Mouse (Mus musculus): ENCODE data around the gene Med26. TPM values are rescaled to one million over a fixed set of nuclear protein-coding genes. Genes with fewer than 3 reads are reported as not detected.

Med26 gene
- polyA plus RNA-seq, 1 experiment from 2014 or later = 11.9 TPM

GRCm38 (mm10) chr8:72532103-72532502 lies 16.0 kb downstream of the Med26 start:
- H3K9me3 ChIP-seq (replicated peaks; ENCODE audit: low read length) = no peaks in the 10 kb centered on the region
- no peak overlapping the region for H3K9ac ChIP-seq (ENCODE audit: low read depth, low read length)
- no peaks in the 10 kb centered on the region for H3K27me3 ChIP-seq (ENCODE audit: insufficient read depth, low read length)
- no peak overlapping the region for H3K4me3 ChIP-seq (replicated peaks; ENCODE audit: low read depth, low read length)
- H3K27ac ChIP-seq = no peak overlapping the region
- WGBS = 88% methylated on average over 1 of the region's 1 CpGs
- H3K4me2 ChIP-seq (ENCODE audit: low read length) = no peak overlapping the region
- ATAC-seq (replicated peaks; ENCODE audit: low FRiP score, low read depth) = no peak
- DNase-seq (ENCODE audit: low spot score) = no peak
- H3K36me3 ChIP-seq (ENCODE audit: insufficient read depth, low read length) = no peaks in the 10 kb centered on the region
- H3K4me1 ChIP-seq (replicated peaks; ENCODE audit: insufficient read depth, low read length) = no peaks in the 10 kb centered on the region
- TF ChIP-seq CTCF (IDR thresholded peaks at IDR 0.05; ENCODE audit: low read depth) = no peak

- Histone ChIP-seq H3K4me1 (replicated peaks; ENCODE audit: insufficient read depth, low read length) (no peaks in the 10 kb centered on the region), H3K9me3 (replicated peaks; ENCODE audit: low read length) (no peaks in the 10 kb centered on the region), H3K4me2 (ENCODE audit: low read length) (no peak overlapping the region), H3K27me3 (ENCODE audit: insufficient read depth, low read length) (no peaks in the 10 kb centered on the region), H3K27ac (no peak overlapping the region), H3K36me3 (ENCODE audit: insufficient read depth, low read length) (no peaks in the 10 kb centered on the region), H3K9ac (ENCODE audit: low read depth, low read length) (no peak overlapping the region), H3K4me3 (replicated peaks; ENCODE audit: low read depth, low read length) (no peak overlapping the region)
- no peak for TF ChIP-seq CTCF (IDR thresholded peaks at IDR 0.05; ENCODE audit: low read depth)
- DNase-seq (ENCODE audit: low spot score) (no peak), ATAC-seq (replicated peaks; ENCODE audit: low FRiP score, low read depth) (no peak)
Measured at GRCm38 (mm10) chr8:72521888-72522287, 26.2 kb downstream of the Med26 start.

- no peak for TF ChIP-seq CTCF (IDR thresholded peaks at IDR 0.05; ENCODE audit: low read depth)
- no peak overlapping the region for H3K9ac ChIP-seq (ENCODE audit: low read depth, low read length)
- ATAC-seq (replicated peaks; ENCODE audit: low FRiP score, low read depth) (no peak), DNase-seq (ENCODE audit: low spot score) (no peak)
- H3K27me3 ChIP-seq (ENCODE audit: insufficient read depth, low read length) = no peaks in the 10 kb centered on the region
- H3K9me3 ChIP-seq (replicated peaks; ENCODE audit: low read length) = no peaks in the 10 kb centered on the region
- no peak overlapping the region for H3K4me3 ChIP-seq (replicated peaks; ENCODE audit: low read depth, low read length)
- WGBS = 87% methylated on average over 7 of the region's 7 CpGs
- H3K4me2 ChIP-seq (ENCODE audit: low read length) = no peak overlapping the region
- H3K36me3 ChIP-seq (ENCODE audit: insufficient read depth, low read length) = no peaks in the 10 kb centered on the region
- H3K27ac ChIP-seq = no peak overlapping the region
- no peaks in the 10 kb centered on the region for H3K4me1 ChIP-seq (replicated peaks; ENCODE audit: insufficient read depth, low read length)
Measured at GRCm38 (mm10) chr8:72517421-72517988, 30.6 kb downstream of the Med26 start.

GRCm38 (mm10) chr8:72513158-72513557 lies 34.9 kb downstream of the Med26 start:
- H3K27ac ChIP-seq = no peak overlapping the region
- no peak overlapping the region for H3K4me2 ChIP-seq (ENCODE audit: low read length)
- ATAC-seq (replicated peaks; ENCODE audit: low FRiP score, low read depth) = no peak
- H3K4me3 ChIP-seq (replicated peaks; ENCODE audit: low read depth, low read length) = no peak overlapping the region
- no peak for TF ChIP-seq CTCF (IDR thresholded peaks at IDR 0.05; ENCODE audit: low read depth)
- 0 out of 2 replicates have a peak, but pooled peaks cover 3% of the 10 kb centered on the region for H3K36me3 ChIP-seq (ENCODE audit: insufficient read depth, low read length)
- no peaks in the 10 kb centered on the region for H3K9me3 ChIP-seq (replicated peaks; ENCODE audit: low read length)
- H3K27me3 ChIP-seq (ENCODE audit: insufficient read depth, low read length) = no peaks in the 10 kb centered on the region
- no peaks in the 10 kb centered on the region for H3K4me1 ChIP-seq (replicated peaks; ENCODE audit: insufficient read depth, low read length)
- no peak overlapping the region for H3K9ac ChIP-seq (ENCODE audit: low read depth, low read length)
- 64% methylated on average over 1 of the region's 1 CpGs for WGBS
- no peak for DNase-seq (ENCODE audit: low spot score)

- no peak overlapping the region for H3K27ac ChIP-seq
- ATAC-seq (replicated peaks; ENCODE audit: low FRiP score, low read depth) = no peak
- WGBS = 92% methylated on average over 1 of the region's 1 CpGs
- H3K9ac ChIP-seq (ENCODE audit: low read depth, low read length) = no peak overlapping the region
- H3K36me3 ChIP-seq (ENCODE audit: insufficient read depth, low read length) = 0 out of 2 replicates have a peak, but pooled peaks cover 3% of the 10 kb centered on the region
- no peak for TF ChIP-seq CTCF (IDR thresholded peaks at IDR 0.05; ENCODE audit: low read depth)
- no peak for DNase-seq (ENCODE audit: low spot score)
- H3K27me3 ChIP-seq (ENCODE audit: insufficient read depth, low read length) = no peaks in the 10 kb centered on the region
- no peaks in the 10 kb centered on the region for H3K9me3 ChIP-seq (replicated peaks; ENCODE audit: low read length)
- no peaks in the 10 kb centered on the region for H3K4me1 ChIP-seq (replicated peaks; ENCODE audit: insufficient read depth, low read length)
- no peak overlapping the region for H3K4me2 ChIP-seq (ENCODE audit: low read length)
- no peak overlapping the region for H3K4me3 ChIP-seq (replicated peaks; ENCODE audit: low read depth, low read length)
Measured at GRCm38 (mm10) chr8:72512648-72513047, 35.4 kb downstream of the Med26 start.

- TF ChIP-seq CTCF (IDR thresholded peaks at IDR 0.05; ENCODE audit: low read depth) = no peak
- Histone ChIP-seq H3K36me3 (ENCODE audit: insufficient read depth, low read length) (0 out of 2 replicates have a peak, but pooled peaks cover 3% of the 10 kb centered on the region), H3K9me3 (replicated peaks; ENCODE audit: low read length) (no peaks in the 10 kb centered on the region), H3K27ac (no peak overlapping the region), H3K9ac (ENCODE audit: low read depth, low read length) (no peak overlapping the region), H3K4me3 (replicated peaks; ENCODE audit: low read depth, low read length) (no peak overlapping the region), H3K4me2 (ENCODE audit: low read length) (no peak overlapping the region), H3K4me1 (replicated peaks; ENCODE audit: insufficient read depth, low read length) (no peaks in the 10 kb centered on the region), H3K27me3 (ENCODE audit: insufficient read depth, low read length) (no peaks in the 10 kb centered on the region)
- DNase-seq (ENCODE audit: low spot score) = no peak
- ATAC-seq (replicated peaks; ENCODE audit: low FRiP score, low read depth) = no peak
- 89% methylated on average over 1 of the region's 1 CpGs for WGBS
Measured at GRCm38 (mm10) chr8:72507505-72507904, 40.6 kb downstream of the Med26 start.
